Mouse (Mus musculus) hindbrain, postnatal 0 days (tissue): Measurements from ENCODE around the gene Tbx10. TPM values are rescaled to one million over a fixed set of nuclear protein-coding genes. Genes with fewer than 3 reads are reported as not detected.
A peak's percentile ranks its signal among the peaks of the same experiment; 100 is the strongest.
"Not testable (repeated sequence)": the region's sequence is repeated elsewhere in the genome, so short reads cannot be mapped to it uniquely, and the experiment has no call there.

ENCODE experiments used
- ATAC-seq: fragments of 200-750 bp; cut with Nextera tagmentation; 2 replicates; pipeline ENCODE4 v1.8.0; 2017; ENCODE audit warnings: mild to moderate bottlenecking, moderate TSS enrichment, moderate library complexity
- DNase-seq: peaks from one replicate; pipeline ENCODE4 v3.0.0-alpha.2; 2015; ENCODE audit warnings: low spot score
- H3K27ac ChIP-seq: fragments of 300-500 bp; sonication (generic); 2 replicates; pipeline ENCODE4 v1.5.1; 2014; ENCODE audit warnings: mild to moderate bottlenecking
- H3K27me3 ChIP-seq: fragments of 300-500 bp; sonication (generic); 2 replicates; pipeline ENCODE4 v1.6.1; 2014; ENCODE audit warnings: low read length, mixed read lengths; ENCODE audit not compliant: insufficient read depth
- H3K36me3 ChIP-seq: fragments of 300-500 bp; sonication (generic); 2 replicates; pipeline ENCODE4 v1.6.1; 2014; ENCODE audit warnings: low read length, mixed read lengths; ENCODE audit not compliant: insufficient read depth
- H3K4me1 ChIP-seq: fragments of 300-500 bp; sonication (generic); 2 replicates; pipeline ENCODE4 v1.6.1; 2014; ENCODE audit warnings: antibody characterized with exemption, low read length, mixed read lengths; ENCODE audit not compliant: insufficient read depth
- H3K4me2 ChIP-seq: fragments of 300-500 bp; sonication (generic); 2 replicates; pipeline ENCODE4 v1.6.1; 2014; ENCODE audit warnings: low read depth, mild to moderate bottlenecking, low read length, moderate library complexity, mixed read lengths
- H3K4me3 ChIP-seq: fragments of 300-500 bp; sonication (generic); 2 replicates; pipeline ENCODE4 v1.5.1; 2014; ENCODE audit warnings: low read length
- H3K9ac ChIP-seq: fragments of 300-500 bp; sonication (generic); replicated peaks from 2 replicates; pipeline ENCODE4 v1.6.1; 2014; ENCODE audit warnings: mild to moderate bottlenecking, low read length, moderate library complexity, mixed read lengths
- H3K9me3 ChIP-seq: fragments of 300-500 bp; sonication (generic); 2 replicates; pipeline ENCODE4 v1.6.1; 2016; ENCODE audit warnings: low read length, mixed read lengths
- CTCF ChIP-seq: IDR thresholded peaks from 2 replicates; pipeline ENCODE4 v1.5.1; 2016; ENCODE audit warnings: antibody characterized with exemption, control low read depth, low read depth
- WGBS: fragments of 180-500 bp; shearing (Covaris S2); extraction: QIAGEN DNeasy Blood & Tissue Kit; methylation state at CpG from one replicate; pipeline ENCODE4 v1.1.7; 2014; 5-methylcytosine and 5-hydroxymethylcytosine counted together
- polyA plus RNA-seq: library from polyadenylated mRNA; unstranded; fragments of >200 nt; fragmentation: Nextera tagmentation; extraction: Ambion mirVana; gene quantifications from 2 replicates; pipeline ENCODE4 v1.2.1, GENCODE M21; 2015
- total RNA-seq: library from RNA; depleted of rRNA; stranded (reverse); fragments of >200 nt; gene quantifications from 2 replicates; pipeline ENCODE4 v1.2.3, GENCODE M21; 2014

Gene Tbx10
- total and polyA plus RNA-seq, 2 experiments from 2014 or later: 0.36 TPM; not detected in 1

DNA sequence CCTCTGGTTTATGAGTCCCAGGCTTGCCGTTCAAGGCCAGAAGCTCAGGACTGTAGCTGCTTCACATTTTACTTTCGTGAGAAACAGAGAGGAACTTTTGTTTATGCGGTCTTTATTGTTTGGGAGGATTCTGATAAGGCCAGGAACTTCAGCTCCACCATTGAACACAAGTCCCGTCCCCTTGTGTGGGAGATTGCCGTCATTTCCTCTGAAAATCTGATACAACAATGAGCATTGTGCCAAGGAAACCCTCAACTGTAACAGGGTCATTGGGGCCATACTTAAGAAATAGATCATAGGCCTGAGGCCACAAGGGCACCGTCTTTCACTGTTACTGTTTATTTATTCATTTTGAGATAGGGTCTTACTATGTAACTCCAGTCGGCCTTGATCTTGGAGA is 30.6 kb downstream of the Tbx10 start:
- Histone ChIP-seq H3K4me1 (no peaks in the 10 kb centered on the region), H3K27me3 (no peaks in the 10 kb centered on the region), H3K4me3 (no peak overlapping the region), H3K36me3 (no peaks in the 10 kb centered on the region), H3K9me3 (no peaks in the 10 kb centered on the region), H3K4me2 (no peak overlapping the region), H3K9ac (no peak overlapping the region), H3K27ac (no peak overlapping the region)
- WGBS: 81% methylated on average over 7 of the region's 7 CpGs
- DNase-seq: no peak
- TF ChIP-seq CTCF: no peak
- ATAC-seq: no peak

DNA sequence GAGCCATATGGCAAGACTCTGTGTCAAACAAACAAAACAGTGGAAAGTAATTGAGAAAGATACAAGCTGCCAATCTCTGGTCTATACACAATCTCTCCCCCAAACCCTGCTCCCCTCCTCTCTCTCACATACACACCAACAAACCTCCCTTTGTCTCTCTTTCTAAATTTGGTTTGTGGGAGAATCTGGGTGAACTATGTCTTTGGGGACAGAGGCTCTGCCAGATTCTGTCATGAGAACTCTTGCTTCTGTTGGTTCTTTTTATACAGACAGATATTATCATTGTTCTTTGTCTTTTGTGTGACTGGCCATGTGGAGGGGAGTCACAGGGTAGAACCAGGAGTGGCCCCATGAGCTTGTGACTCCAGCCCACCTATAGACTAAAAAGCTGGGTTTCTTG is 35.0 kb downstream of the Tbx10 start:
- Histone ChIP-seq H3K4me3 (no peak overlapping the region), H3K9me3 (no peaks in the 10 kb centered on the region), H3K27ac (no peak overlapping the region), H3K4me1 (no peaks in the 10 kb centered on the region), H3K9ac (no peak overlapping the region), H3K36me3 (no peaks in the 10 kb centered on the region), H3K27me3 (no peaks in the 10 kb centered on the region), H3K4me2 (no peak overlapping the region)
- no peak for ATAC-seq
- DNase-seq: no peak
- no peak for TF ChIP-seq CTCF

DNA sequence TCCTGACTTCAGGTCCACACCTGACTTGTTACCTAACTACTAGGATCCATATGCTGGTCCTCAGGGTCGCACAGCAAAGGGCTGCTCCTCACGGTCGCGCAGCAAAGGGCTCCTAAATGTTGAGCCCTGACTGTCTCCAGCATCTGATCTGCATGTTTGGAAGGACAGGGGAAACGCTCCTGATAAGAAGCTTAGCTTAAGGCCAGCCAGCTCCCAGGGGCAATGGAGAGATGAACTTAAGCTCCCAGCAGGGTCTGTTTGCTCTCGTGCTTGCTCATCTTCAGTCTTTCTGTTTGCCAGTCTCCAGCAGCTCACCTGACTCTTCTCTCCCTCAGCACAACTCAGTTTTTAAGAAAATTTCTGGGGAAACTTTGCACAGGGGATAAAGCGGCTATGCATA is 40.1 kb downstream of the Tbx10 start:
- Histone ChIP-seq H3K9me3 (no peaks in the 10 kb centered on the region), H3K4me1 (0 out of 2 replicates have a peak, but pooled peaks cover 4% of the 10 kb centered on the region), H3K4me2 (no peak overlapping the region), H3K27me3 (no peaks in the 10 kb centered on the region), H3K36me3 (no peaks in the 10 kb centered on the region), H3K27ac (no peak overlapping the region), H3K4me3 (no peak overlapping the region), H3K9ac (no peak overlapping the region)
- DNase-seq (no peak), ATAC-seq (no peak)
- no peak for TF ChIP-seq CTCF
- 68% methylated on average over 7 of the region's 7 CpGs for WGBS

DNA sequence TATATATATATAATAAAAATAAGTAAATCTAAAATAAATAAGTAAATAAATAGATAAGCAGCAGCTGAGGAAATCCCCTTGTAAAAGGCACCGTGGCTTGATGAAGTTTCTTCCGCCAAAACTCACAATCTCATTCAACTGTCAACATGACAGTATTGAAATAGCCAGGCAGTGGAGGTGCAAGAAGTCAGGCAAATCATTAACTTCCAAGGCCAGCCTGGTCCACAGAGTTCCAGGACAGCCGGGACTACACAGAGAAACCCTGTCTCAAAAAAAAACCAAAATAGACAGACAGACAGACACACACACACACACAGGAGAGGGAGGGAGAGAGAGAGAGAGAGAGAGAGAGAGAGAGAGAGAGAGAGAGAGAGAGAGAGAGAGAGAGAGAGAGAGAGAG is 40.7 kb downstream of the Tbx10 start:
- WGBS: 70% methylated on average over 3 of the region's 3 CpGs
- Histone ChIP-seq H3K27ac (no peak overlapping the region), H3K36me3 (no peaks in the 10 kb centered on the region), H3K4me1 (0 out of 2 replicates have a peak, but pooled peaks cover 4% of the 10 kb centered on the region), H3K4me2 (no peak overlapping the region), H3K9me3 (no peaks in the 10 kb centered on the region), H3K9ac (no peak overlapping the region), H3K4me3 (no peak overlapping the region), H3K27me3 (no peaks in the 10 kb centered on the region)
- DNase-seq (no peak), ATAC-seq (no peak)
- TF ChIP-seq CTCF: no peak

DNA sequence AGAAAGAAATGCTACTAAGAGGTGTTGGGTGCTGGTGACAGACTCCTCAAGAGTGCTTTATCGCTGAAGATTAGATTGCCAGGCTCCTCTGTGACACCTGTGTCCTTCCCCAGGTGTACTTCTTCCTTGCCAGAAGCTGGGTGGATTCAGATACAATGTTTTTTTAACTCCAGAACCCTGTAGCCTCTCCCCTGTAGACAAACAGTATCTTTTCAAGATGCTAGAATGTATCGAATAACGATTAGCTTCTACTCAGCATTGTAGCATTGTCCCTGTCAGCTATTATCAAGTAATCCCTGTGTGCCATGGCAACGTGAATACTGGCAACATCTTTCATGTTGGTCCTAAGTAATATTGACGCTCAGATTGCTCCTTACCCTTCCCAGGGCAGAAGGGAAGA is 41.2 kb downstream of the Tbx10 start:
- Histone ChIP-seq H3K27ac (no peak overlapping the region), H3K4me2 (no peak overlapping the region), H3K4me3 (no peak overlapping the region), H3K9ac (no peak overlapping the region), H3K9me3 (no peaks in the 10 kb centered on the region), H3K4me1 (0 out of 2 replicates have a peak, but pooled peaks cover 4% of the 10 kb centered on the region), H3K36me3 (no peaks in the 10 kb centered on the region), H3K27me3 (no peaks in the 10 kb centered on the region)
- TF ChIP-seq CTCF: no peak
- 59% methylated on average over 5 of the region's 5 CpGs for WGBS
- no peak for ATAC-seq
- DNase-seq: no peak

DNA sequence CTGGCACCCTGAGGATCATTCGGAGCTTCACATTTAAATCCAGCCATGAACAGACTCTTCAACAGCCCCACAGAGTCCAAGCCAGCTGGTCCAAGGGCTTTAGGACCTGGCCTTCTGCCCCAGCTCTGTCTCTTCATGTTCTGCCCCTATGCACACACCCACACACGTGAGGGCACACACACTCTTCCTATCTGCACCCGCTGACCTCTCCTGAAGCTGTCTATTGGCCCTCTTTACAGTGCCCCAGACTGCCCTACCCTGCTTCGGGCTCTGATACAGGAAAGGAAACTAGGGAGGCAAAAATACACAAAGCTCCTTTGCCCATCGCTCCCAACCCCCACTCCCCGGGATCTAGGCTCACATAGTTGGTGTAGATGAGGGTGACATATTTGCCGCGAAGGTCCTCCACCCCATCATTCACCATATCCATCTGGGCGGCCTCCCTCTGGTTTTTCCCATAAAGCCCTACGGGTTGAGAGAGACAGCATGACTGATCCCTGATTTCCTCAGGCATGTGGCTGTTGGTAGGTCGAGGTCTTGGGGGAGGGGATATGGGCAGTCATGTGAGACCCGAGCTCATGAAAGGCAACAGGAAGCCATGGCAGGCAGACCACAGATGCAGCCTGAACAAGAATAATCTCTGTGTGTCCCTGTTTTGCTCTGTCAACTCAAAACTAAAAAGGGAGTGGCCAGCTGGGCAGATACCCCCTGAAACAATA is 43.9 kb downstream of the Tbx10 start:
- H3K9ac ChIP-seq: no peak overlapping the region
- H3K4me1 ChIP-seq: 0 out of 2 replicates have a peak, but pooled peaks cover 4% of the 10 kb centered on the region
- H3K27me3 ChIP-seq: no peaks in the 10 kb centered on the region
- ATAC-seq (0 out of 2 replicates have a peak, but pooled peaks have one; percentile 17), DNase-seq (no peak)
- no peak for TF ChIP-seq CTCF
- WGBS: 67% methylated on average over 12 of the region's 12 CpGs
- no peak overlapping the region for H3K4me3 ChIP-seq
- H3K36me3 ChIP-seq: no peaks in the 10 kb centered on the region
- peak overlapping the region; percentile 7; the same call in 1 of the 2 replicates for H3K27ac ChIP-seq
- H3K4me2 ChIP-seq: peak overlapping the region; percentile 27; the same call in 1 of the 2 replicates
- H3K9me3 ChIP-seq: no peaks in the 10 kb centered on the region

DNA sequence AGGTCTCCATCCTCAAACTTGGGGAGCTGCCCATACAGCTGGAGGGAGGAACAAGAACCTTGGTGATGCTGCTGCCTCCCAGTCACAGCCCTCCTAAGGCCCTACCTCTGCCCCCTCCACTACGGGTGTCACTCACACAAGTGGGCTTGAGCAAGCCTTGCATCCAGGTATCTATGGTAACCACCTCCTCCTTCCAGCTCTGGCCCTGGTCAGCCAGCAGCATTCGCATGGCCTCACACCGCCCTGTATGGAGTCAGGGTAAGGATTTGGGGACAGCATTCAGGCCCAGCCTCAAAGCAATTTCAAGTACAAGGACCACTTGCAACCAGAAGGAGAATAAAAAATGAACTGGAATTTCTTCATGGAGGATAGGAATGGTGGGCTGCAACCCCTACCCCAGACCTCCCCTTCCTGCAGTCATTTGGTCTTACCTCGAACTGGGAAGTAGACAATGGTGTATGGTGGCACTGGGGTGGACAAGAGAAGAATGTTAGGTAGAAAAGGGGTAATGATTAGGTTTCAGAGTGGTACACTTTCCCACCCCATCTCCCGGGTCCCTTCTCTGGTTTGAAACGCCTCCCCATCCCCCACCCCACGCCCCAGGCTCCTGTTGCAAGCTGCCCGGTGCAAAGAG is 44.7 kb downstream of the Tbx10 start:
- H3K4me3 ChIP-seq: peak overlapping the region; percentile 62
- H3K4me2 ChIP-seq: peak overlapping the region; percentile 71
- H3K36me3 ChIP-seq, DNase-seq, H3K9me3 ChIP-seq, H3K4me1 ChIP-seq, H3K27me3 ChIP-seq: not testable (repeated sequence)
- ATAC-seq: peak; percentile 65
- 19% methylated on average over 7 of the region's 8 CpGs for WGBS
- H3K27ac ChIP-seq: peak overlapping the region; percentile 70
- peak overlapping the region; percentile 69 for H3K9ac ChIP-seq
